Mouse (Mus musculus): ENCODE data around the gene Ntn4.
"Not testable (repeated sequence)": the region's sequence is repeated elsewhere in the genome, so short reads cannot be mapped to it uniquely, and the experiment has no call there.

Gene Ntn4

DNA sequence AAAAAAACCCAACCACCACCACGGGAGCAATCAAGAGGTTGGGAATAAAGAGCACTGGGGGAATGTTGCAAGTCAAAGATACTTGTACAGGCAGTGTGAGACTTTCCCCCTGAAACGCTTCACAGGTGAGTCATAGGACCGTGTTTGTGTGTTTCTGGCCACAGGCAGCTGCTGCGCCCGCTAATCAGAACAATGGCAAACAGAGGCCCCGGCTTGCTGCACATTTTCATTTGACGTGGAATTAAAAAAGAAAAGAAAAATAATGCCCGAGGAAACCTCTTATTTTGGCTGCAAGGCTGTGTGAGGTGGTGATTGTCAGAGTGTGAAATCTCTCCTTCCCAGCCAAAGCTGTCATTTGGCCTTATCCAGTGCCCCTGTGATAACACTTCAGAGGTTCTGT, 2.4 kb downstream of the Ntn4 start:
- DNase-seq, result no peak

DNA sequence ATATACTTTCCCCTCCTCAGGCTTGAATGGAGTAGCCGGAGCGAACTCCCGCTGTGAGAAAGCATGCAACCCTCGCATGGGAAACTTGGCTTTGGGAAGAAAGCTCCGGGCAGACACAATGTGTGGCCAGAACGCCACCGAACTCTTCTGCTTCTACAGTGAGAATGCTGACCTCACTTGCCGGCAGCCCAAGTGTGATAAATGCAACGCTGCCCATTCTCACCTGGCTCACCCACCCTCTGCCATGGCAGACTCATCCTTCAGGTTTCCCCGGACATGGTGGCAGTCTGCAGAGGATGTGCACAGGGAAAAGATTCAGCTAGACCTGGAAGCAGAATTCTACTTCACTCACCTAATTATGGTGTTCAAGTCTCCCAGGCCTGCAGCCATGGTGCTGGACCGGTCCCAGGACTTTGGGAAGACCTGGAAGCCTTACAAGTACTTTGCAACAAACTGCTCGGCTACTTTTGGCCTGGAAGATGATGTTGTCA, 4.0 kb downstream of the Ntn4 start:
- no peak for DNase-seq

DNA sequence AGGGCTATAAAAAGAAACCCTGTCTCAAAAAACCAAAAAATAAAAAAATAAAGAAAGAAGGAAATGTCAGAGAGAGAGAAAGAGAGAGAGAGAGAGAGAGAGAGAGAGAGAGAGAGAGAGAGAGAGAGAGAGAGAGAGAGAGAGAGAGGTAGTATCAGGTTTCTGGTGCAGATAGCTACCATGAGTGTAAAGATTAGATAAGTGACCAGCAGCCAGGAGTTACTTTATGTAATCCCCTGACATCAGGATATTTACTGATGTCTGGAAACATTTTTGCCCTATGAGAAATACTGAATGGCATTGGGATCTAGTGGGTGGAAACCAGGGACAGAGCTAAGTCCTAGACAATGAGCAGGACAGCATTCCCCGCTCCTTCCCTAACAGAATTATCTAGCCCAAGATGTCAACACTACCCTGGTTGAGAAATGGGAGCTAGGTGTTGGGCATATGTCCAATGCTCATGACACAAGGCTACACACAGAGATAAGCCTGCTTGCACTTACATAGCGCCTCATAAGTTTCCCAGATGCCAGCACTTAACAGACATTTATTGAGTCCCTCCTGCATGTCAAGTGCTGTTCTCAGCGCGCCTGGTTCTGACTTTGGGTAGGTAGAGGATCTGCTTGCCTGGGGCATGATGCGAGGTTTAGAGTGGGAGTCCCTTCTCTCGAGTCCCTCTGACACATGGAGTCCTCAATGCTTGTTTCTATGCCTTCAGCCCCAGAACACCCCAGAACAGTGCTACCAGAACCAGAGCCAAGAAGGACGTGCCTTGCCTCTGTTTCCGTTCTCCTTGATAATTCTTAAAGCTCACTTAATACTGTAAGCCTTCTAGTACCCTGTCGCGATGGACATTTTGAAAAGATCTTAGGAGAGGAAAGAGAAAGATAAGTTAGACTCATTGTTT, 7.4 kb downstream of the Ntn4 start:
- DNase-seq, result no peak

DNA sequence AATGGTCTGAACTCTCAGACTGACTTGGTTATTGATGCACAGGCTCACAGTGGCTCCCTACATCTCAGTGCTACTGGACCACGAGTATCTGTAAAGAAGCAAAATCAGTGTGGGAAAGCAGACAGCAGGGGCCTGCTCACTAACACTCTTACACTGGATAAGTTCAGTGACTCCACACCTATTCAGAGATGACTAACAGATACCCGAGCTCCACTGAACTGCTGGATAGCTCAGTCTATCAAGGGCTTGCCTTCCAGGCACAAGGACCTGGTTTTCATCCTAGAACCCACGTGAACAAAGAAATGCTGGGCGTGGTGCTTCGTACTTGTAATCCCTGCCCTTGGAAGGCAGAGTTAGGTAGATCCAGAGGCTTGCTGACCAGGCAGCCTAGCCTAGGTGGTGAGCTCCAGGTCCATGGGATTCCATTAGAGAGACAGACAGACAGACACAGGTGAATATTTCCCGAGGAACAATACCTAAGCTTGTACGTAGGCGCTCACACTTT, 8.2 kb downstream of the Ntn4 start:
- no peak for DNase-seq

DNA sequence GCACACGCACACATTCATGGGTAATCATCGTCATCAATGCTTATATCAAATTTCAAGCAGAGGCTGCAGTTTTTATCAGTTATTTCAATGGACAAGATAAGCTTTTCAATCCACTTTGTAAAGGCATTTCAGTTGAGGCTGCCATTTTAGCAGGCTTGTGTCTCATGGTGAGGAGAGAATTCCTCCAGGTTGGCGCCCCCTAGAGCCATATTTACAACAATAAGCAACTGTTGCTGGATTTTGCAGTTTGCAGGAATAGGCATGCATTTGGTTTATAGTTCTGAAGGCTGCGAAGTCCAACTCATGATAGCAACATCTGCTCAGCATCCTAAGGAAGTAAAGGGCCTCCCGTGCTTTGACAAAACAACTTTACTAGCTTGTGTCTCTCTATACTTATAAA, 8.6 kb downstream of the Ntn4 start:
- no peak for DNase-seq

DNA sequence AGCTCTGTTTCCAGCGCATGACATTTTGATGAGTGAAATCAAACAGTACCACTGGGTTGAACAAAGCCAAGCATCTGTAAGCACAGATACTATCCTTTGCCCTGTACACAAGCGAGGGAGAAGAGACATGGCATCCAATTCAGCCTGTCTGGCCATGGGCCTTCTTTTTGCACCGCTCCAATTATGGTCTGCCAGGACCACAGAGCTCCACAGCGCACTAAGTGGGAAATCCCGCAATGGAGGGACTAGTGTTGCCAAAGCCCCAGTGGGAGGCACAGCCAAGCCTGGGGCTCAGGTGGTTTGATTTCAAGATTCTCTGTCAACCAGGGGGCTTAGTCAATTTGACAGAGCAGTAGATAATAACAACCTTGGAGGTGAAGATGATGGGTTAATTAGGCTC, 9.1 kb downstream of the Ntn4 start:
- no peak for DNase-seq

DNA sequence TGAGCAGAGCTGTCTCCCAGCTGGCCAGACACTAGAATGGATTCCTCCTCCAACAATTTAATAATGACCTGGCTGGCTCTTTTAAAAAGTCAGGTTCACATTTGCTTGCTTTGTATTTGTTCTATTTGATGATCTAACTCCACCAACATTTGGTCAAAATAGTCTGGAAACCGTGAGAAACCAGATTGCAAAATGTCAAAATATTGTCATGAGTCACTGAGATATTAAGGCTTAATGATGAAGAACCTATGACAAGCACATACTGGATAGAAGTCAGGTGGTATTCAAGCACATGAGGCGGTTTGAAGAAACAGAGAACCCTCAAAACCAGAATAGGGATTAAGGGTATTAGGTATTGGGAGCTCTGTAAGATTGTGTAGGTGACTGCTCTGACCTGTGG, 12.8 kb downstream of the Ntn4 start:
- no peak for DNase-seq

DNA sequence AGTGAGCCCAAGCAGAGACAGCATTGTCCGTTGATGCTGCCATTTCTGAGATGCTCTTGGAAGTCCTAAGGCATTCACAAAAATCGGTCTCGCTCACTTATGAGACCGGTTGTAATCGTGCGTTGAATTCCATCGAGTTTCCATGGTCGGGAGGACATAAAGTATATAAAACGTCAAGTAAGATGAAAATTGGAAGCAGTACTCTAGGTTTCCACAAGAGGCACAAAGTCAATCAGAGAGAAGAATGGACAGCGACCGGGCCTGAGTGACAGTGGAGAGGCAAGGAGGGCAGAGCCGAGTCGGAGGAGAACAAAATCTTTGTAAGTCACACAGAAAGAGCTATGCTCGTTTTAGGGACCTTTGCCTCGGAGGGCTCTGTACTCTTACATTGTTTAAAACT, 14.9 kb downstream of the Ntn4 start:
- no peak for DNase-seq

DNA sequence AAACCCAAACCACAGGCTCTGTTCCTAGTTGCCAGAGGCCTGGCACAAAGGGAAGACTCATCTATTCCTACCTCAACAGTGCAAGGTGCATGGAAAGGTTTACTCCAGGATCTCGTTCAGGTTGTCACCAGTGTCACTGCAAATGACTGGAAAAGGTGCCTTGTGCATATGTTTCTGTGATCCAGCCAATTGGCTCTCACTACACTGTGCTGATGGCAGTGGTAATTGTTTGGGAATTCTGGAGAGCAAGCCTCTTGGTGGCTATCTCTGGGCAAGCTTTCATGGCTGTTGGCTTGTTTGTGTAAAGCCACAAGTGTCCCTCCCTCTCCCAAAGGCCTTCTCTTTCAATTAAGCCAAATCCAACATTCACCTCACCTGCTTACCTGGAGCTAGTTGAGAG, 19.3 kb downstream of the Ntn4 start:
- no peak for DNase-seq

DNA sequence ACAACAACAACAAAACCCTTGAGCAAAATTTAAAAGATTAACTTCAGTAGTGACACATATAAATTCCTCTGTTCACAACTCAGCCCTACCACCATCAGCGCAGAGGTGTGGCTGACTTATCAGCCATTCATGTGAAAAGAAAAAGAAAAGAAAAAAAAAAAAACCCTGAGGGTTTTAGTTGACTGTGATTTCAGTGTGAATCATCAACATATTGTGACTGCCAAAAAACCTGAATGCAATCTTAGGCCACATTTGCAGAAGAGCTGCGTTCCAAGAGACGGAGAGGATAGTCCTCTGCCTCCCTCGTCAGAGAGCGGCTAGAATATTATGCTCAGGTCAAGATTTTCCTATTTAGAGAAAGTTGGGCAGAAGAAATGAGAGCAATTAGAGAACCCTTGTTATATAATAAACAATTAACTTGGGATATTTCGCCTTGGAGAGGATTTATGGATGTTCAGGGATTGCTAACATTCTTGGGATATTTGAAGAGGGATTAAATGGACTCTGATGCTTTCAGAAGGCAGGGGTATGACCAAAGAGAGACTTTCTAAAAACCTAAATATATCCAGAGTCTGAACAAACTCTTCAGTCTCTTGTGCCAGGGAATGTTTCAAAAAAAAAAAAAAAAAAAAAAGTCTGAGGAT, 21.0 kb downstream of the Ntn4 start:
- no peak for DNase-seq

DNA sequence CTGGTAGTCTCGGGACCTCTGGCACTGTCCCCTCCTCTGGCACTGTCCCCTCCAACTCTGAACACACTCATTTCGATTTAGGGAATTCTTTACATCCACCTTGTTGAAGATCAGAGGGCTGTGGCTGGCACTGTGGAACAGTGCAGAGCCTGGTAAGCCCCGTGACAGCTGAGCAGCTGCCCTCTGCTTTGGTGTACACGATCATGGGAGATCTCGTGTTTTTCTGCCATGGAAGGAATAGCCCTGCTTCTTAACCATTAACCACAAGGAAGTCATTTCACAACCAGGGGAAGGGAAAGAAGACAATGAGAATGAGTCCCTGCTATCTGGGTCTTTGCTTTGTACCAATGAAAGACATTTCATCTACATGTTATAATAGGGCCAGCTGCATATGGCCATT, 21.5 kb downstream of the Ntn4 start:
- no peak for DNase-seq

DNA sequence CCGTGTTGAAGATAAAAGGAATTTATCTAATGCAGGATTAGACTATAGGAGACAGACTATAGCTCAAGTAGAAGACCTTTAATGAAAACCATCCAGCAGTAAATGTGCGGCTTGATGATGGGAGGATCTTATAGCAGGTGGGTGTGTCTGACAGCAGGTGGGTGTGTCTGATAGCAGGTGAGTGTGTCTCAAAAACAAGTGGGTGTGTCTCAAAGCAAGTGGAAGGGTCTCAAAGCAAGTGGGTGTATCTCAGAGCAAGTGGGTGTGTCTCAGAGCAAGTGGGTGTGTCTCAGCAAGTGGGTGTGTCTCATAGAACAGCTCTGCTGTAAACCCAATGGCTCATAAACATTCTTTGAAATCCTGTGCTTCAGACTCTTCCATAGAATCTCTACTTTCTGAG, 25.7 kb downstream of the Ntn4 start:
- DNase-seq, result no peak

DNA sequence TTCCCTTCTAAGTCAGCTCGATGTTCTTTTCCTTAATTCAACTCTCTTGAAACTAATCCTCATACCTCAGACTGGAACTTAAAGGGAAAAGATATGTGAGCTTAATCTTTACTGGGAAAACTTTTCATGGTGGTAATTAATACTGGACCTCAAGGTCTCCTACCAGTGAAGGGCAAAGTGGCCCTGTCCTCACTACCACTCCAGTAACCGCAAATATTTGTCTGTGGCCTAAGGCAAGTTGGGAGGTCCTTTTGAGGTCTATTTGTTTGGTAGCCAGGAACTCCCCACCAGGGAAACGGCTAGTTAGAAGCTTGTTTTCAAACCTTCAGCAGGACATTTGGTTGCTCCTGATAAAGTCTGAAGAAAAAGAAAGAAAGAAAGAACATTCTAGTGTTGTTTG, 26.5 kb downstream of the Ntn4 start:
- no peak for DNase-seq

DNA sequence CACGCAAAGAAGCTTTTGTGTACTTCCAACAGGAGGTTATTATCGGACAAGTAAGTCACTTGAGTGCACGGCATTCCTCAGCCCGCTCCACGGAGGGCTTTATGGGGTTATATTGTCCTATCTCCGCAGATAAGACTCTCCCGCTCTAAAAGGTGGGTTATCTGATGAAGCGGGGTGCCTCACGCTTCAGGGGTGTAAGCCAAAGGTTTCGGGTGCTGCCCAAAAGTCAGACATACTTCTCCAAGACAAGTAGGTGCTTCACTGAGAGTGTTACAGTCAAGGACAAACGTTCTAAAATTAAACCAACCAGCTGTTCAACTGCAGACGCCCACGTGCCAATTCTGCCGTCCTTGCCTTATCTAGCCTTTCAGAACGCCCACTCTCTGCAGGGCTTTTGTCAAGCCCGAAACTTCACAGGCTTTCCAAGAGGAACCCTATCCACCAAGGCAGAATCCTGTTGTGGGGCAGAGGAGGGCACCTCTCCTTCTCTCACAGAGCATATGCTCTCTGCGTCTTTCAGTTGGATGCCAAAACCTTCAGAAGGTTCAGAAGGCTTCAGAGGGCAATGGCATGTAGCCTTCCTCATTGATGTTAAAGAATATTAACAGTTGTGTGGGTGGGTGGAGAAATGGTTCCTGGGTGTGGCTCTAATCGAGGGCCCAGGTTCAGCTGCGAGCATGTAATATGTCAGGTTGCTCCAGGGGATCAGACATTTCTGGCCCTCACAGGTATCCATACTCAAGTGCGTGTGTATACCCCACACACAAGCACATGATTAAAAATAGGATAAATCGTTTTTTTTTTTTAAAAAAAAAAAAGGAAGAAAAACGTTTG, 32.4 kb downstream of the Ntn4 start:
- no peak for DNase-seq

DNA sequence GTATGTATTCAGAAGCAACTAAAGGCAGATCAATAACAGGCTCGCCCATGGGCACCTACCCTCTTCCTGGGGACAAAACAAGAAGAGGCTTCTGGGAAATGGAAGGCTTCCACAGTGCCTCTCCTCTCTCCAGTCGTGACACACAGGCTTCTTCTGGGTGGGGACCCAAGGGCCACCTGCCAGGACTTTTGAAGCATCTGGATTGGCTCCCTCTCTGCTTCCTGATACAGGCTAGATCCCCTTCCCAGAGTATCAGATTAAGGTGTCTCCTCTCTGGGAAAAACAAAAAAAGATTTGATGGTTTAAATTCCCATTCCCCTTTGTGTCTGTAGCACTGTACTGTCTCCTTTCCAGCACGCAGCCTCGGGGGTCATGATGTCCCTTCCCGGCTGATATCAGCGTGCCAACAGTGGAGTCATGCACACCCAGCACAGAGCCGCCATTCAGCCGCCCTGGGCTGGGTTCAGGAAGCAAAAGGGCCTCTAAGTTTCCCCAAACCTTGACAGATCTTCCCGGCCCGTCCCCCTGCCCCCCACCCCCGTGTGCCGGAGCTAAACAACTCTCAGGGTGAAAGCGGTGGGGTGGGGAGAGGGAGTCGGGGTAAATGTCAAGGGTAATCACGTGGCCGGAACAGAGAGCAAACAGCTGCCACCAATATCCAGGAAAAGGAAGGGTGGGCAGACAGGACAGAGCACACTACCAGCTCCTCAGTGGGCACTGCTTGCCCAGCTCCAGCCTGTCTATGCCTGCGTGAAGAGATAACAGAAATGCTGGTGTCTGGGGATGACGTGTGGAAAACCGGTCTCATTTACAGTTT, 38.9 kb downstream of the Ntn4 start:
- DNase-seq, result peak; percentile 43

DNA sequence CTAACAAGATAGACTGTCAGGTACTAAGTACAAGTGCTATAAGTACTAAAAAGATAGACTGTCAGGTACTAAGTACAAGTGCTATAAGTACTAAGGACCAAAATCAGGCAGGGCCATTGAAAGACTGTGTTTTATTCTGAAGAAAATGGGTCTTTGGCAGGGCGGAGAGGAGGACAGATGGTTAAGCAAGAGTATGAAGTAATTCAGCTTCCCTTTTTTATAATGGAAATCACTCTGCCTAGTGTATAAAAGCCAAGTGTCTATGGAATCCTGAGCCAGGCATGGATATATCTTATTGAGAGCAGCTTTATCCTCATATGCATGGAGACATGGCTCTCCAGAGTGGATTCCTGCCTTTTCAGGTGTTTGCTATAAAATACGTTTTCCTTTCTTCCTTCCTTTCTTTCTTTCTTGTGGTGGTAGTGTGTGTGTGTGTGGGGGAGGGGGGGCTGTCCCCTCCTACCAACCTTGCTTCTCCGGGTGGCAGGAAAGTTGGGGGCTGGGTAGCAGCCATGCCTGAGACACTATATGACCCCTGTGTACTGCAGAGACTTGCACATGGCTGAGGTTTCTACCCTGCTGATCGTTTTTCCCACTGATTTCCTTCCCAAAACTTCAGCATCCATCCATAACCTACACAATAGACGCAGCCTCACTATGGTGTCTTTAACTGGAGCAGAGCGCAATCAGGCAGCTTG, 40.3 kb downstream of the Ntn4 start:
- DNase-seq, result no peak

DNA sequence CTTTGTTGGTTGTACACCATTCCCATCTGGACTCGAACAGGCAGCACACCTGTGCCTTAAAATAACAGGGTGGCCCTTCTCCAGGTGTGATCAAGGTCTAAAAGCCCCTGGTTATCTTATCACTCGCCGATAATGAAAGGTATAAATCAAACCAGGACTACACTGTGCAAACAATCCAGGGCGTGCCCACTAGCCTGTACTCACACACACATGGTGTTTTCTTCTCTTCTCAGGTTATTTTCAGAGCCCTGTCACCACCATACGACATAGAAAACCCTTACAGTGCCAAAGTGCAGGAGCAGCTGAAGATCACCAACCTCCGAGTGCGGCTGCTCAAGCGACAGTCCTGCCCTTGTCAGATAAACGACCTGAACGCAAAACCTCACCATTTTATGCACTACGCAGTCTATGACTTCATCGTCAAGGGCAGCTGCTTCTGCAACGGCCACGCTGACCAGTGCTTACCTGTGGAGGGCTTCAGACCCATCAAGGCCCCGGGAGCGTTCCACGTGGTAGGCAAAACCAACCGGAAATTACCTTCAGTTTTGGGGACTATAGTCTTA, 41.8 kb downstream of the Ntn4 start:
- DNase-seq, result no peak

DNA sequence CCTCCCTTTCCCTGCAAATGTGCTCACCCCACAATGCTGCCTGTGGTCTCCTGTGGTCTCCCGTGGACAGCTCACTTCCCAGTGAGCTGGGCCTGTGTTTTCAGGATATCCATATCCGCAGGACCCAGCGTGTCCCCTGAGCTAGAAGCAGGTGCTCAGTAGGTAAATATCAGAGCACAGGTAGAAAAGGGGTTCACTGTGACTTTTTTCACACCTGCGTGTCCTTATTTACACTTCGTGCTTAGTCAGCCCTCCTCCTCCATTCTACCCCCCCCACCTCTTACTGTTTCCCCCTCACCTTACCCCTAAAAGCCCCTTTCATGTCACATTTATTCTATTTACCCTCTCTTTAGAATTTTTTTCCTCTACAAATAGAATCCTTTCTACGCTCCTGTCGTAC, 42.7 kb downstream of the Ntn4 start:
- DNase-seq, result no peak

DNA sequence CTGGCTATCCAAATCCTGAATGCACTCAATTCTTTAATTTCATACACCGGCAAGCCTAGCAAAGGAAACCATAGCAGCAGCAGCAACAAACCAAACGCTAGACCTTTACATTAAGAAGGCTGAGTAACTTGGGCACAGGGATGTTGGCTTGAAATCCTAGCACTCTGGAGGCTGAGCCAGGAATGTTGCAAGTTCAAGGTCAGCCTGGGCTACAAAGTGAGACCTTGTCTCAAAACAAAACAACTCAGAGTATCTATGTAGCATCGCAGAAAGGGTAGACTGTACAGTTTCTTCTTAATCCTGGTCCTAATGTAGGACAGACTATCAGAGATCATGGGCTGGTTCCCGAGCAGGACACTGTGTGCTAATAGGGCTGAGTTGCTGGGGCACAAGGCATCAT, 43.4 kb downstream of the Ntn4 start:
- DNase-seq, result no peak

DNA sequence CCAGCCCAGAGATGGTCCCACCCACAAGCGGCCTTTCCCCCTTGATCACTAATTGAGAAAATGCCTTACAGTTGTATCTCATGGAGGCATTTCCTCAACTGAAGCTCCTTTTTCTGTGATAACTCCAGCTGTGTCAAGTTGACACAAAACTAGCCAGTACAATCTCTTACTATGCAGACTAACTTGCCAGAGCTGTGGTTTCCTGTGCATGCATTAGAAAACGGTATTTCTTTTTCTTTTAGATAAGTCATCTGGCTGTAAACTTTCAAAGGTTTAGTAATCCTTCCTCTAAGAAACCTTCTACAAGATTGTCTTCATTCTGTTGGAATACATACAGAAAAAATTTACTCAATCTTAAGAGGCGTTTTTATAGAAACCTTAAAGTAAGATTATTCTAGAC, 44.9 kb downstream of the Ntn4 start:
- DNase-seq, result not testable (repeated sequence)

DNA sequence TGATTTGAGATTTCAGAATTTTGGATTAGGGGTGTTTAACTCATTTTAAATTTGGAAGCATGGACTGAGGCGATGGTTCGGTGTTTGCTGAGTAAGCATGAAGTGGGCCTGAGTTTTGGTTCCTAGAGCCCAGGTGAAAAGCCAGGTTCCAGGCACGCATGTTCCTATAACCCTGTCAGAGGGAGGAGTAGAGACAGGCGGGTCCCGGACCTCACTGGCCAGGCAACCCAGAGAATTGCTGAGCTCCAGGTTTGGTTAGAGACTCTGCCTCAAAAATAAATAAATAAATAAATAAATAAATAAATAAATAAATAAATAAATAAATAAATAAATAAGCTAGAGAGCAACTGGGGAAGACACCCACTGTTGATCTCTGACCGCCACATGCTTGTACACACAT, 46.1 kb downstream of the Ntn4 start:
- DNase-seq, result no peak

Data from lung, postnatal 14 days (tissue).